ENCODE assay signal across 10 mouse cellular contexts in the genomic region with DNA sequence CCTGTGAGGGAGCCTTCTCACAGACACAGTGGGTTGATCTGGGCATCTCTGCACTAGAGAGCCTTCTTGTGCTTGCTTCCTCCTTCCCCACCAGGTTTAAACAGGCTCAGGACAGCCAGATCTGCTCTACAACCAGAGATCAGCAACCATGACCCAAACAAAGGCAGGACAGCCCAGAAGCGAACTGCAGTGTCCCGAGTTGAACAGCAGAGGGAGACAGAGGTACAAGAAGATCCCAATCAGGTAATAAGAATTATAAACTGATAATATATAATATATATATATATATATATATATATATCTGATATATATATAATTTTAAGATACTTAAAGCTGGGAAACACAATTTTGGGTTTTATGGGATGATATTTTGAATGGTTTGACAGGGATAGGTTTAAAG. TPM values are rescaled to one million over a fixed set of nuclear protein-coding genes. Genes with fewer than 3 reads are reported as not detected.
DNase-seq lines count a peak whose midpoint lies in the region; ATAC-seq and TF ChIP-seq lines count a peak whose summit lies in the region.
"Had no signal": no experiment of that assay in that cellular context is flagged by ENCODE, and none has a peak within 500 bp of the region (broad histone marks: within the 10 kb centered on the region; RNA-seq: fewer than 3 reads in every experiment).

No protein-coding gene starts in this region.

- intact Hi-C loops in heart, postnatal 25 days (cut with DNase I), result no loop called here
- intact Hi-C loops in gastrocnemius, postnatal 14 days (cut with DNase I; ENCODE audit: low total_unique reads), result no loop called here

- WGBS in heart, postnatal 0 days, result 8% methylated on average over 2 of the region's 2 CpGs

- H3K4me1 ChIP-seq in heart, postnatal 0 days (ENCODE audit: control insufficient read depth, insufficient read depth), result no peaks in the 10 kb centered on the region
- H3K4me1 ChIP-seq: embryonic facial prominence, embryonic 15.5 days; limb, embryonic 12.5 days had no signal

- no peaks in the 10 kb centered on the region for H3K36me3 ChIP-seq in heart, postnatal 0 days (replicated peaks; ENCODE audit: control insufficient read depth, insufficient read depth, low read length)
- H3K36me3 ChIP-seq: embryonic facial prominence, embryonic 15.5 days; limb, embryonic 12.5 days had no signal

- H3K4me2 ChIP-seq in heart, postnatal 0 days (ENCODE audit: low read depth, low read length), result no peak overlapping the region
- H3K4me2 ChIP-seq: embryonic facial prominence, embryonic 15.5 days; limb, embryonic 12.5 days had no signal

- no peak overlapping the region for H3K4me3 ChIP-seq in heart, postnatal 0 days (ENCODE audit: low read depth, low read length)
- H3K4me3 ChIP-seq: embryonic facial prominence, embryonic 15.5 days; limb, embryonic 12.5 days had no signal

- no peaks in the 10 kb centered on the region for H3K9me3 ChIP-seq in heart, postnatal 0 days (replicated peaks; ENCODE audit: control insufficient read depth, low read length)
- H3K9me3 ChIP-seq: embryonic facial prominence, embryonic 15.5 days; limb, embryonic 12.5 days had no signal

- no peak for ATAC-seq in heart, postnatal 0 days (ENCODE audit: insufficient read depth, low read depth)
- no peak for ATAC-seq in frontal cortex, adult (ENCODE audit: low TSS enrichment)

- no peak overlapping the region for H3K27ac ChIP-seq in heart, postnatal 0 days (ENCODE audit: low read depth)
- H3K27ac ChIP-seq: embryonic facial prominence, embryonic 15.5 days; limb, embryonic 12.5 days had no signal

- peak; percentile 7 for DNase-seq in heart, postnatal 0 days (ENCODE audit: low spot score)
- DNase-seq in heart, postnatal 25 days (ENCODE audit: low spot score), result no peak
- peak; percentile 7 to 15 for DNase-seq in right cerebral cortex, adult 2 months (ENCODE audit: low spot score in 2 of 2)
- no peak for DNase-seq in right cerebral cortex, postnatal 36 days (ENCODE audit: low spot score in 2 of 2)
- DNase-seq in adipocyte (ENCODE audit: low spot score), result peak; percentile 32
- peak; percentile 5 for DNase-seq in gastrocnemius, postnatal 14 days
- peak; percentile 57 for DNase-seq in mesoderm, embryonic 11.5 days (ENCODE audit: low read depth, low spot score)

- no peak for TF ChIP-seq EP300 in heart, postnatal 0 days (IDR thresholded peaks at IDR 0.05; ENCODE audit: low read depth)

- H3K9ac ChIP-seq in heart, postnatal 0 days (replicated peaks; ENCODE audit: low read depth, low read length), result no peak overlapping the region
- H3K9ac ChIP-seq: embryonic facial prominence, embryonic 15.5 days; limb, embryonic 12.5 days had no signal

- no peaks in the 10 kb centered on the region for H3K27me3 ChIP-seq in heart, postnatal 0 days (ENCODE audit: control insufficient read depth, insufficient read depth, low read length)
- H3K27me3 ChIP-seq: embryonic facial prominence, embryonic 15.5 days; limb, embryonic 12.5 days had no signal

- TF ChIP-seq CTCF in heart, postnatal 0 days (IDR thresholded peaks at IDR 0.05; ENCODE audit: low read depth), result peak; percentile 58

RNA-seq across cellular contexts. Expression of gene Ins2, which starts 22.5 kb away (rescaled TPM):
- not detected in 2 replicates for total RNA-seq in heart, postnatal 0 days (2014; rRNA removed; ENCODE audit: low replicate concordance)
- 0.85 TPM in 1 of 2 replicates, not detected in the other for polyA plus RNA-seq in heart, postnatal 0 days (2015; fragmentation: Nextera tagmentation; extraction: Ambion mirVana)
- total RNA-seq in heart, postnatal 25 days (2021), result not detected
- total RNA-seq in gastrocnemius, postnatal 14 days (2021), result not detected
- polyA plus RNA-seq: embryonic facial prominence, embryonic 15.5 days; limb, embryonic 12.5 days had no signal

RNA-seq across cellular contexts. Expression of gene Gm49394, which starts 51.0 kb away (rescaled TPM):
- total RNA-seq in heart, postnatal 0 days (2014; rRNA removed; ENCODE audit: low replicate concordance), result not detected in 2 replicates
- polyA plus RNA-seq in heart, postnatal 0 days (2015; fragmentation: Nextera tagmentation; extraction: Ambion mirVana), result not detected in 2 replicates
- total RNA-seq in heart, postnatal 25 days (2021), result not detected
- under 1 TPM; 0.22 to 0.86 TPM for total RNA-seq in gastrocnemius, postnatal 14 days (2021)
- polyA plus RNA-seq: limb, embryonic 12.5 days had no signal

RNA-seq across cellular contexts. Expression of gene Igf2, which starts 54.1 kb away (rescaled TPM):
- 1,317 and 1,642 TPM in 2 replicates for total RNA-seq in heart, postnatal 0 days (2014; rRNA removed; ENCODE audit: low replicate concordance)
- polyA plus RNA-seq in heart, postnatal 0 days (2015; fragmentation: Nextera tagmentation; extraction: Ambion mirVana), result 950 and 1,040 TPM in 2 replicates
- total RNA-seq in heart, postnatal 25 days (2021), result 100 to 1,000 TPM; 131 to 156 TPM
- 1,000 to 10,000 TPM; 2,828 to 3,358 TPM for total RNA-seq in gastrocnemius, postnatal 14 days (2021)

Comparison
In these comparisons a context has a peak if more than half of its experiments do, and no peak if none do; other contexts are left out.
1. DNase-seq: peak in heart, postnatal 0 days (single experiment), right cerebral cortex, adult 2 months (2 of 2), adipocyte (single experiment), gastrocnemius, postnatal 14 days (single experiment) and mesoderm, embryonic 11.5 days (single experiment); none in heart, postnatal 25 days (single experiment) and right cerebral cortex, postnatal 36 days (0 of 2).